Mouse (Mus musculus) liver, embryonic 12.5 days (tissue): Measurements from ENCODE around the gene Ngb. TPM values are rescaled to one million over a fixed set of nuclear protein-coding genes. Genes with fewer than 3 reads are reported as not detected.

Experiments
- ATAC-seq: fragments of 200-750 bp; cut with Nextera tagmentation; 2 replicates; pipeline ENCODE4 v1.8.0; 2017; ENCODE audit warnings: moderate number of reproducible peaks, mild to moderate bottlenecking, moderate library complexity
- H3K27ac ChIP-seq: fragments of 300-500 bp; sonication (generic); 2 replicates; pipeline ENCODE4 v1.5.1; 2016; ENCODE audit warnings: mild to moderate bottlenecking
- H3K27me3 ChIP-seq: fragments of 300-500 bp; sonication (generic); replicated peaks from 2 replicates; pipeline ENCODE4 v1.6.1; 2016; ENCODE audit warnings: mild to moderate bottlenecking, moderate library complexity
- H3K36me3 ChIP-seq: fragments of 300-500 bp; sonication (generic); 2 replicates; pipeline ENCODE4 v1.6.1; 2016; ENCODE audit warnings: mild to moderate bottlenecking, moderate library complexity
- H3K4me1 ChIP-seq: fragments of 300-500 bp; sonication (generic); 2 replicates; pipeline ENCODE4 v1.6.1; 2016
- H3K4me2 ChIP-seq: fragments of 300-500 bp; sonication (generic); 2 replicates; pipeline ENCODE4 v1.6.1; 2016; ENCODE audit warnings: mild to moderate bottlenecking, moderate library complexity
- H3K4me3 ChIP-seq: fragments of 300-500 bp; sonication (generic); 2 replicates; pipeline ENCODE4 v1.5.1; 2016; ENCODE audit warnings: mild to moderate bottlenecking, moderate library complexity
- H3K9ac ChIP-seq: fragments of 300-500 bp; sonication (generic); 2 replicates; pipeline ENCODE4 v1.6.1; 2016; ENCODE audit warnings: mild to moderate bottlenecking, moderate library complexity
- H3K9me3 ChIP-seq: fragments of 300-500 bp; sonication (generic); replicated peaks from 2 replicates; pipeline ENCODE4 v1.6.1; 2016; ENCODE audit warnings: mild to moderate bottlenecking, moderate library complexity
- WGBS: fragments of 180-500 bp; shearing (Covaris S2); methylation state at CpG from one replicate; pipeline ENCODE4 v1.1.7; 2016; ENCODE audit not compliant: insufficient replicate concordance; 5-methylcytosine and 5-hydroxymethylcytosine counted together
- polyA plus RNA-seq: library from polyadenylated mRNA; unstranded; fragments of >200 nt; fragmentation: Nextera tagmentation; extraction: Ambion mirVana; gene quantifications from 2 replicates; pipeline ENCODE4 v1.2.1, GENCODE M21; 2016

The Ngb gene
- polyA plus RNA-seq, 1 experiment from 2014 or later: 0.17 TPM

- Histone ChIP-seq H3K36me3 (peaks cover 15% of the 10 kb centered on the region; the same call in 1 of the 2 replicates), H3K9ac (no peak overlapping the region), H3K9me3 (no peaks in the 10 kb centered on the region), H3K4me3 (no peak overlapping the region), H3K4me1 (peaks cover 13% of the 10 kb centered on the region), H3K27ac (no peak overlapping the region), H3K4me2 (no peak overlapping the region), H3K27me3 (no peaks in the 10 kb centered on the region)
- WGBS: 56% methylated on average over 3 of the region's 3 CpGs
- ATAC-seq: no peak
Measured at GRCm38 (mm10) chr12:87131619-87132018, 29.3 kb upstream of the Ngb start.

- no peak for ATAC-seq
Measured at GRCm38 (mm10) chr12:87131181-87131580, 28.8 kb upstream of the Ngb start.

GRCm38 (mm10) chr12:87130224-87130623 is 27.9 kb upstream of the Ngb start:
- 78% methylated on average over 4 of the region's 4 CpGs for WGBS
- no peak overlapping the region for H3K27ac ChIP-seq
- no peak for ATAC-seq

More at GRCm38 (mm10) chr12:87131181-87131580, 28.8 kb upstream of the Ngb start:
- Histone ChIP-seq H3K9ac (no peak overlapping the region), H3K27me3 (no peaks in the 10 kb centered on the region), H3K9me3 (no peaks in the 10 kb centered on the region), H3K36me3 (peaks cover 15% of the 10 kb centered on the region; the same call in 1 of the 2 replicates), H3K4me3 (no peak overlapping the region), H3K27ac (no peak overlapping the region), H3K4me2 (no peak overlapping the region), H3K4me1 (peaks cover 13% of the 10 kb centered on the region)
- 72% methylated on average over 2 of the region's 2 CpGs for WGBS

GRCm38 (mm10) chr12:87127256-87127655 is 24.9 kb upstream of the Ngb start:
- ATAC-seq: 0 out of 2 replicates have a peak, but pooled peaks have one; percentile 24
- H3K27me3 ChIP-seq: no peaks in the 10 kb centered on the region
- no peak overlapping the region for H3K27ac ChIP-seq
- no peak overlapping the region for H3K4me2 ChIP-seq
- 63% methylated on average over 4 of the region's 4 CpGs for WGBS
- no peaks in the 10 kb centered on the region for H3K9me3 ChIP-seq
- H3K9ac ChIP-seq: no peak overlapping the region
- peaks cover 39% of the 10 kb centered on the region for H3K36me3 ChIP-seq
- H3K4me1 ChIP-seq: peaks cover 12% of the 10 kb centered on the region
- no peak overlapping the region for H3K4me3 ChIP-seq

More at GRCm38 (mm10) chr12:87130224-87130623, 27.9 kb upstream of the Ngb start:
- no peak overlapping the region for H3K4me3 ChIP-seq
- no peak overlapping the region for H3K9ac ChIP-seq
- no peak overlapping the region for H3K4me2 ChIP-seq
- peaks cover 13% of the 10 kb centered on the region for H3K4me1 ChIP-seq
- H3K9me3 ChIP-seq: no peaks in the 10 kb centered on the region
- H3K27me3 ChIP-seq: no peaks in the 10 kb centered on the region
- H3K36me3 ChIP-seq: peaks cover 15% of the 10 kb centered on the region; the same call in 1 of the 2 replicates

GRCm38 (mm10) chr12:87121918-87122589 is 19.7 kb upstream of the Ngb start:
- ATAC-seq: peak; percentile 94
- Histone ChIP-seq H3K9me3 (no peaks in the 10 kb centered on the region), H3K36me3 (peaks cover 39% of the 10 kb centered on the region), H3K27ac (peak overlapping the region; percentile 60; the same call in 1 of the 2 replicates), H3K4me1 (peaks cover 14% of the 10 kb centered on the region), H3K27me3 (no peaks in the 10 kb centered on the region), H3K4me2 (no peak overlapping the region), H3K9ac (no peak overlapping the region), H3K4me3 (no peak overlapping the region)
- 48% methylated on average over 4 of the region's 4 CpGs for WGBS

- no peak overlapping the region for H3K4me2 ChIP-seq
- WGBS: 39% methylated on average over 3 of the region's 3 CpGs
- H3K4me3 ChIP-seq: no peak overlapping the region
- H3K9ac ChIP-seq: no peak overlapping the region
- peaks cover 19% of the 10 kb centered on the region for H3K27me3 ChIP-seq
- peaks cover 4% of the 10 kb centered on the region; the same call in 1 of the 2 replicates for H3K36me3 ChIP-seq
- no peaks in the 10 kb centered on the region for H3K9me3 ChIP-seq
- H3K27ac ChIP-seq: no peak overlapping the region
- no peak for ATAC-seq
- 0 out of 2 replicates have a peak, but pooled peaks cover 1% of the 10 kb centered on the region for H3K4me1 ChIP-seq
Measured at GRCm38 (mm10) chr12:87107357-87107977, 5.1 kb upstream of the Ngb start.

- Histone ChIP-seq H3K4me2 (no peak overlapping the region), H3K36me3 (no peaks in the 10 kb centered on the region; the same call in 1 of the 2 replicates), H3K27ac (no peak overlapping the region), H3K9ac (no peak overlapping the region), H3K4me3 (no peak overlapping the region), H3K9me3 (no peaks in the 10 kb centered on the region), H3K4me1 (0 out of 2 replicates have a peak, but pooled peaks cover 7% of the 10 kb centered on the region), H3K27me3 (peaks cover 46% of the 10 kb centered on the region)
- no peak for ATAC-seq
- 55% methylated on average over 4 of the region's 4 CpGs for WGBS
Measured at GRCm38 (mm10) chr12:87104796-87105195, 2.5 kb upstream of the Ngb start.

GRCm38 (mm10) chr12:87103471-87103870 is 1.1 kb upstream of the Ngb start:
- Histone ChIP-seq H3K9me3 (no peaks in the 10 kb centered on the region), H3K27me3 (peaks cover 57% of the 10 kb centered on the region), H3K4me3 (no peak overlapping the region), H3K4me2 (no peak overlapping the region), H3K4me1 (0 out of 2 replicates have a peak, but pooled peaks cover 7% of the 10 kb centered on the region), H3K36me3 (no peaks in the 10 kb centered on the region; the same call in 1 of the 2 replicates), H3K9ac (no peak overlapping the region), H3K27ac (no peak overlapping the region)
- ATAC-seq: no peak
- 71% methylated on average over 4 of the region's 4 CpGs for WGBS

- Histone ChIP-seq H3K9me3 (no peaks in the 10 kb centered on the region), H3K27ac (no peak overlapping the region), H3K4me2 (no peak overlapping the region), H3K4me3 (no peak overlapping the region), H3K27me3 (peaks cover 69% of the 10 kb centered on the region), H3K9ac (no peak overlapping the region), H3K36me3 (no peaks in the 10 kb centered on the region), H3K4me1 (0 out of 2 replicates have a peak, but pooled peaks cover 7% of the 10 kb centered on the region)
- no peak for ATAC-seq
- WGBS: 58% methylated on average over 4 of the region's 4 CpGs
Measured at GRCm38 (mm10) chr12:87100331-87100730, 2.0 kb downstream of the Ngb start.

- no peak overlapping the region for H3K4me2 ChIP-seq
- H3K9ac ChIP-seq: no peak overlapping the region
- no peaks in the 10 kb centered on the region for H3K36me3 ChIP-seq
- H3K4me1 ChIP-seq: peaks cover 15% of the 10 kb centered on the region; the same call in 1 of the 2 replicates
- peaks cover 13% of the 10 kb centered on the region; the same call in 1 of the 2 replicates for H3K27me3 ChIP-seq
- no peaks in the 10 kb centered on the region for H3K9me3 ChIP-seq
- no peak overlapping the region for H3K27ac ChIP-seq
- WGBS: 59% methylated on average over 6 of the region's 6 CpGs
- no peak overlapping the region for H3K4me3 ChIP-seq
- no peak for ATAC-seq
Measured at GRCm38 (mm10) chr12:87093671-87094070, 8.7 kb downstream of the Ngb start.

GRCm38 (mm10) chr12:87093249-87093648 is 9.1 kb downstream of the Ngb start:
- ATAC-seq: no peak
- no peaks in the 10 kb centered on the region for H3K36me3 ChIP-seq
- 62% methylated on average over 4 of the region's 4 CpGs for whole genome bisulfite sequencing
- no peak overlapping the region for H3K9ac ChIP-seq
- H3K27ac ChIP-seq: no peak overlapping the region
- H3K4me1 ChIP-seq: peaks cover 15% of the 10 kb centered on the region; the same call in 1 of the 2 replicates
- H3K4me2 ChIP-seq: no peak overlapping the region
- H3K4me3 ChIP-seq: no peak overlapping the region
- no peaks in the 10 kb centered on the region for H3K9me3 ChIP-seq
- peaks cover 9% of the 10 kb centered on the region; the same call in 1 of the 2 replicates for H3K27me3 ChIP-seq

GRCm38 (mm10) chr12:87091916-87092315 is 10.4 kb downstream of the Ngb start:
- no peak for ATAC-seq
- no peaks in the 10 kb centered on the region for H3K9me3 ChIP-seq
- H3K36me3 ChIP-seq: no peaks in the 10 kb centered on the region
- H3K9ac ChIP-seq: no peak overlapping the region
- no peak overlapping the region for H3K27ac ChIP-seq
- 62% methylated on average over 2 of the region's 2 CpGs for WGBS
- no peak overlapping the region for H3K4me3 ChIP-seq
- no peaks in the 10 kb centered on the region for H3K27me3 ChIP-seq
- H3K4me1 ChIP-seq: peaks cover 15% of the 10 kb centered on the region; the same call in 1 of the 2 replicates
- no peak overlapping the region for H3K4me2 ChIP-seq
